19 mouse cellular contexts compared by ENCODE assay signal in genomic region chr15:97138265-97138664, GRCm38 (mm10).
"Had no signal": no experiment of that assay in that cellular context is flagged by ENCODE, and none has a peak within 500 bp of the region (broad histone marks: within the 10 kb centered on the region; RNA-seq: fewer than 3 reads in every experiment).

No protein-coding gene starts in this region.

- H3K27me3 ChIP-seq: midbrain, embryonic 12.5 days; midbrain, embryonic 15.5 days; neural tube, embryonic 13.5 days; stomach, embryonic 15.5 days had no signal

- H3K4me1 ChIP-seq: megakaryocyte, embryonic 14.5 days; midbrain, embryonic 12.5 days; midbrain, embryonic 15.5 days; neural tube, embryonic 13.5 days; stomach, embryonic 15.5 days had no signal

- H3K36me3 ChIP-seq: midbrain, embryonic 12.5 days; midbrain, embryonic 15.5 days; neural tube, embryonic 13.5 days; stomach, embryonic 15.5 days had no signal

- H3K27ac ChIP-seq: layer of hippocampus, adult 2 months; liver, embryonic 14.5 days; macrophage; midbrain, embryonic 12.5 days; midbrain, embryonic 15.5 days; neural tube, embryonic 13.5 days; stomach, embryonic 15.5 days had no signal

- H3K9me3 ChIP-seq: midbrain, embryonic 15.5 days; neural tube, embryonic 13.5 days; stomach, embryonic 15.5 days had no signal

- H3K4me3 ChIP-seq: layer of hippocampus, adult 2 months; megakaryocyte, embryonic 14.5 days; midbrain, embryonic 12.5 days; midbrain, embryonic 15.5 days; neural tube, embryonic 13.5 days; stomach, embryonic 15.5 days had no signal

- H3K9ac ChIP-seq: liver, embryonic 14.5 days; liver, postnatal 0 days; lung, embryonic 14.5 days; midbrain, embryonic 12.5 days; midbrain, embryonic 15.5 days; neural tube, embryonic 13.5 days; stomach, embryonic 15.5 days had no signal

- ATAC-seq: liver, postnatal 0 days; lung, postnatal 0 days; midbrain, embryonic 15.5 days had no signal

- DNase-seq: kidney, adult 9 months; kidney, postnatal 25 days; layer of hippocampus, adult 9-11 months; liver, postnatal 0 days; lung, embryonic 14.5 days; retina, postnatal 1 day; right cerebral cortex, postnatal 25 days; spleen, adult 18-20 months; thymus, adult 18-20 months; thymus, postnatal 4 days had no signal

- H3K4me2 ChIP-seq: lung, embryonic 14.5 days; midbrain, embryonic 12.5 days; midbrain, embryonic 15.5 days; neural tube, embryonic 13.5 days; stomach, embryonic 15.5 days had no signal
